ENCODE assay signal across 29 mouse cellular contexts in the genomic region with DNA sequence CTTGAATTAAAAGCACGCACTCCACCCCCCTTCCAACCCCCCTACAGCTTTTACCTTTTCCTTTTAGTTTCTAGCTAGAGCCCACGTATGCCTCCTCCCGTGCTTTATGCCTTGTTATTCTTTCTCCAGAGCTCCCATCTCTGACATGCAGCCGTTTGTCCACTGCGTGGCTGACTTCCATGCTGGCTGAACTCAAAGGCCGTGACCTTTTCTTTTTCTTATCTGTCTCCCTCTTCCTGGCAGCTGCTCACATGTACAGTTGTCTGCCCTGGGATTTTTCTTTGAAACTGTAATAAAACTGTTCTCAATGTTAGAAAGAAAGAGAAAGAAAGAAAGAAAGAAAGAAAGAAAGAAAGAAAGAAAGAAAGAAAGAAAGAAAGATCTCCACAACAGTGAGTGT. TPM values are rescaled to one million over a fixed set of nuclear protein-coding genes. Genes with fewer than 3 reads are reported as not detected.
"Had no signal": no experiment of that assay in that cellular context is flagged by ENCODE, and none has a peak within 500 bp of the region (broad histone marks: within the 10 kb centered on the region; RNA-seq: fewer than 3 reads in every experiment).

No protein-coding gene starts in this region.

- H3K9me3 ChIP-seq: heart, embryonic 13.5 days; heart, embryonic 15.5 days; hindbrain, embryonic 13.5 days; hindbrain, embryonic 15.5 days; kidney, embryonic 15.5 days; limb, embryonic 13.5 days; limb, embryonic 15.5 days had no signal

- H3K36me3 ChIP-seq: heart, embryonic 13.5 days; heart, embryonic 15.5 days; hindbrain, embryonic 13.5 days; hindbrain, embryonic 15.5 days; kidney, embryonic 15.5 days; limb, embryonic 13.5 days; limb, embryonic 15.5 days had no signal

- ATAC-seq: hindbrain, postnatal 0 days; intestine, embryonic 16.5 days had no signal

- H3K27ac ChIP-seq: heart, adult 2 months; heart, embryonic 13.5 days; heart, embryonic 15.5 days; hindbrain, embryonic 13.5 days; hindbrain, embryonic 15.5 days; hindbrain, postnatal 0 days; kidney, embryonic 15.5 days; kidney, postnatal 0 days; limb, embryonic 13.5 days; limb, embryonic 15.5 days; liver, embryonic 14.5 days had no signal

- H3K4me2 ChIP-seq: heart, embryonic 11.5 days; heart, embryonic 13.5 days; heart, embryonic 15.5 days; hindbrain, embryonic 13.5 days; hindbrain, embryonic 15.5 days; kidney, embryonic 15.5 days; limb, embryonic 13.5 days; limb, embryonic 15.5 days; liver, embryonic 11.5 days had no signal

- H3K4me3 ChIP-seq: heart, adult 2 months; heart, embryonic 13.5 days; heart, embryonic 15.5 days; hindbrain, embryonic 13.5 days; hindbrain, embryonic 15.5 days; kidney, embryonic 15.5 days; limb, embryonic 13.5 days; limb, embryonic 15.5 days had no signal

- H3K27me3 ChIP-seq: heart, embryonic 13.5 days; heart, embryonic 15.5 days; hindbrain, embryonic 13.5 days; hindbrain, embryonic 15.5 days; kidney, embryonic 15.5 days; limb, embryonic 13.5 days; limb, embryonic 15.5 days had no signal

- H3K9ac ChIP-seq: heart, embryonic 13.5 days; heart, embryonic 15.5 days; hindbrain, embryonic 13.5 days; hindbrain, embryonic 15.5 days; kidney, embryonic 15.5 days; limb, embryonic 13.5 days; limb, embryonic 15.5 days; liver, embryonic 14.5 days had no signal

- DNase-seq: gastrocnemius, postnatal 14 days; gastrocnemius, postnatal 36 days; heart, adult 11 months; heart, adult 2 months; heart, postnatal 14 days; heart, postnatal 36 days; kidney, adult 11 months; kidney, adult 2 months; kidney, adult 9 months; kidney, postnatal 14 days; kidney, postnatal 36 days; layer of hippocampus, adult 9-11 months; layer of hippocampus, postnatal 36 days; left cerebral cortex, postnatal 4 days had no signal

RNA-seq across cellular contexts. Expression of a gene that starts 4.4 kb away (rescaled TPM):
- total RNA-seq: hematopoietic stem cell, adult 5-6 weeks had no signal
- polyA plus RNA-seq: large intestine, adult 2 months had no signal
